Mouse (Mus musculus) adrenal gland, postnatal 14 days (tissue): ENCODE measurements around the gene Atox1. TPM values are rescaled to one million over a fixed set of nuclear protein-coding genes. Genes with fewer than 3 reads are reported as not detected.
"Not testable (repeated sequence)": the region's sequence is repeated elsewhere in the genome, so short reads cannot be mapped to it uniquely, and the experiment has no call there.

Experiments
- DNase-seq: peaks from one replicate; pipeline ENCODE4 v3.0.0; 2021; ENCODE audit warnings: mixed read lengths
- total RNA-seq: library from RNA; stranded (reverse); gene quantifications from 2 replicates; pipeline ENCODE4 v1.2.3, GENCODE M21; 2021

The Atox1 gene
- total RNA-seq, 1 experiment from 2014 or later = 290 TPM

DNA sequence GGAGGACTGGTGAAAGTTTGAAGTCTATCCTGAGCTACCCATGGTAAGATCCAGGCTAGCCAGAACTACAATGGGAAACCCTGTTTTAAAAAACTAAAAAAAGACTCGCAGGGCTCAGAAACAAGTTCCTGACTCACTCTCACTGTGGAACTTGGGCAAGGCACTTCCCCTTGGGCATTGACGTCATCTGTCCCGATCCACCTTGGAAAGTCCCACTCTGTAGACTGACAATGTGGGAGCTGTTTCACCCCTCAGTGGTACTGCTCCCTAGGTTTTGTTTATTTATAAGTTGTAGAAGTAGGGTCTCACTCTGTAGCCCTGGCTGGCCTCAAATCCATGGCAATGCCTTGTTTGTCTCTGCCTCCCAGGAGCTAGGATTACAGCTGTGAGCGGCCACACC lies 7.4 kb downstream of the Atox1 start:
- peak; percentile 67 for DNase-seq

DNA sequence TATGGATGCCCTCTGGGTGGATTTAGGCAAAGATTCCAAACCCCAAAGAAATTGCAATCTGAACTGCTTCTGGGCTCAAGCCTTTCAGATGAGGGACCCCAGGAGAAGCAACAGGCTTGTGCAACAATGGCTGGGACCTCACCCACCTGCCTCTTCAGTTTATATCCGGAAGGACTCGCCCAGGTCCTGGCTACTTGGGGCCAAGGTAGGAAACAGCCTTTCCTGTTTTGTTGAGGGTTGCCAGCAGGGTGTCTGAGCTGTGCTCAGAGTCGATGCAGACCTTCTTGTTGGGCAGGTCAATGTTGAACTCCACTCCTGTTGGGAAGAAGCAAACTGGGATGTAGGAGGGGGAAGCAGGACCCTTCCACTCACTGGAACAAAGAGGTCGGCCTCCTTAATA lies 10.7 kb downstream of the Atox1 start:
- DNase-seq = no peak

DNA sequence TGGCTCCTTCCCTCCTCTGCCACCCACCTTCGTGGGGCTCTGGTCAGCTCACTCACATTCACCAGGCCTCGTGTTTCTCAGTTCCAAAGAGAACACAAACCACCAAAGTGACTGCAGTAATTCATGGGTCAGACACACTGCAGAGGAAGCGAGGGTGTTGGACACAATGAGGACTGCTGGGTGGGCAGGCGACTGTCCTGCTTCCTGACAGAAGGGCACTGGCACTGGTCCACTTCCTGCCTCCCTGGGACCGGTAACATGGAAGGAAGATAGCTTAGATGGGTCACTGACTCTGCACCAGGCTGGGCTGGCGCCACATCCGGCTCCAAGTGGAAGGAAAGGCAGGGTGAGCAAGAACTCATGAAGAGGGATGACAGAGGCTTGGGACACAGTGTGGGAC lies 11.5 kb downstream of the Atox1 start:
- DNase-seq = peak; percentile 53

DNA sequence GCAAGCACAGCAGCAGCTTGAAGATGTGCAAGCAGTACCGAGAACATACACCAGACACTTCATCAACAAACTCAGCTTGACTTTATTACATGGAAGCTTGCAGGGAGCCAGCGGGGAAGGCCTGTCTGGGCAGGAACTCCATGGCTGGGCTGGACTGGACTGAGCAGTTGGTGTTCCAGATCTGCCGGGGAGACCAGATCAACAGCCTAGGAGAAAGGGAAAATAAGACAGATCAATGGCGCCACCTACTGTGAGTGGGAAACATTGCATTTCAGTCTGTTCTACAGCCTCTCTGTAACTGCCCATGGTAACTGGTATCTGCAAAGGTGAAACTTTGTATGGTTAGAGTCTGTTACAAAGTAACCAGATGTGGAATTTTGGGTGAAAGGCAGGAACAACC lies 14.5 kb downstream of the Atox1 start:
- peak; percentile 88 for DNase-seq

DNA sequence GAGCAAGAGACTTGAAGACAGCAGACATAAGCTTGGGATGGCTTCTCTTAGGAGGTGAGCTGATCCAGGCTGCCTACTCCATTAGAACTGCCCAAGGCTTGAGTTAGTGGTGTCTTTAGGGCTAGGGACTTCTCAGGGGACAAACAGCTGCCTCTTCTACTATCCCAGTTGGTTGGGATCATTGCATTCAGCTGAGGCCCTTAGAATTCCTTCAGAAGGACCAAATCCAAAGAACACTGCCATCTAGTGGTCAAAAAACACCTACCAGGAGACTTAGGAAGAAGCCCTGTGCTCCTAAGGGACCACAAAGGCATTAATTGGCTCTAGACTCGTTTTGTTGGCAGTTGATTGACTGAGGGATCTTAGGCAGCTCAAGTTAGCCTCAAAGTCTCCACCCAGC lies 16.3 kb downstream of the Atox1 start:
- peak; percentile 61 for DNase-seq

DNA sequence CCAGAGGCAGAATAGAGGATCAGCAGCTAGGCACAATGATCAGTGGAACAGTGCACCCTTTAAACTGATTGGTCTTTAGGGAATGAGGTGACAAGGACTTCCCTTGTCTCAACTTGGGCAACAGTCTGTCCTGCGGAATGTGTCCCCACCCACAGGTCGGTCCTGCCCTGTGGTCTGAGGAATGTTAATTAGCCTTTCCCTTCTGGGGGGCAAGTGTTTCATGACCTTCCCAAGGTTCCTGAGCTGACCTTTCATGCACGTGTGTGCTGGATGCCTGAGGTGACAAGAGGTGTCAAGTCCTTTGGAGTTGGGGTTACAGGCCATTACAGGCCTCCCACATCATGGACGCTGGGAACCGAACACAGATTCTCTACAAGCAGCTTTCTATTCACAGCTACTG lies 21.3 kb downstream of the Atox1 start:
- no peak for DNase-seq

DNA sequence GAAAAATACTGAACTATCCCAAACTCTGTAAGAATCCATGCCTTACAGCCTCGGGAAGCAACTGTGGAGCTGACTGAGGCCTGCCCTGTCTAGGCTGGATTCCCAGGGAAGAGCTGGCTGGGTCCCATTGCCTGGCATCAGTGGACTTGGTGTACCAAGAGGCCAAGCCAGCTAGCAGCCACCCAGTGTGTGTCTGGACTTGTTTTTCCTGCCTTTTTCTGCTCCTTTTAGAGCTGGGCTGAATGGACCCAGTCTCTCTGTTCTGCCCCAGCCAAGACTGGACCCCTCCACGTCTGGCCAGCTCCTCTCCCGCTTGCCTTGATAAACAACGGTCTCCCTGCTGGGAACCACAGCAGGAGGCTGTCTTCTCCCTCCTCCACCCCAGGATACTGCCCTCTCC lies 23.0 kb downstream of the Atox1 start:
- DNase-seq = no peak

DNA sequence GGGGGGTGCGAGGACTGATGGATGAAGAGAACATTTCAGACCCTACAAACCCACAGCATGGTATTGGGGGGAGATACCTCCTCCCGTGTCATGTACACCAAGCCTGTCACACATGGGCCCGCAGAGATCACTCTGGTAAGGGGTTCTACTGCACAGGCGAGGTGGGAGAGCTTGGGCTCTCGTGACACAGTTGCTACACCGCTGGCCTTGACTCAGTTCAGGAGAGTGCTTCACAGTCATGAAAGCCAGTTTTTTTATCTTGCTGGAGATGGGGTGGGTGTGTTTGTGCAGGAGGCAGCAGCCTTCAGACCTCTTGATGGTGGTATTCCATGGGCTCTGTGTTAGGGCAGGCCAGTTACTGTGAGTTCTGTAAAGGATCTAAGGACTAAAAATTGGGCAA lies 24.9 kb downstream of the Atox1 start:
- no peak for DNase-seq

DNA sequence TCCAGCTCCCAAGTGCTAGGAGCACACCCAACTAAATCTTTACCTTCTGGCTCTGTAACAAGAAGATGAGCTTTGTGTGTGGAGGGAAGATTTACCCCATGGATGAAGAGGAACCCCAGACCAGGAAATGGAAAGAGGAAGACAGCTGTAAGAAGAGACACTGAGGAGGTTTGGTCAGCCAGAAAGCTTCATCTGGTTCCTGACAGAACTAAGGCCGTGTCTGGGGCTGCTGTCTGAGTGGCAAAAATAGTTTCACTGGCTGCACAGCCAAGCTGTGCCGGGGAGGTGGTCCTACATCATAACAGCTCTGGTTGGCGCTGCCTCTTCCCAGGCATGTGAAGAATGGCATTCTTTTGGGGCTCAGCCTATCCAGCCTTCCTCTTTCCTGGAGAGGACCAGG lies 28.1 kb downstream of the Atox1 start:
- DNase-seq = no peak

DNA sequence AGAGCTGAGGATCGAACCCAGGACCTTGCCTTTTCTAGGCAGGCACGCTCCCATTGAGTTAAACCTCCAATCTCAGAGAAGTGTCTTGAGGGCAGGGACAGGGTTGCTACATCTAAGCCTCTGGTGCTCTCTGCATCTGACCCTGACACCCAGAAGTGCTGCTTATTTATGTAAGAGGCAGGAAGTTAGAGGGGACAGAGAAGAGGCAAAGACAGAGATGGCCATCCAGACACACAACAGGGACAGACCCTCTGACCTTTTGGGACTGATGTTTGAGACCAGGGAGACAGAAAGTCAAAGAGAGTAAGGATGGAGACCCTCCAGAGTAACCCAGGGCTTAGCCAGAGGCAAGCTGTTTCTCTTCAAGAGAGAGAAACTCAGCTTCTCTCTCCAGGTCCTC lies 31.1 kb downstream of the Atox1 start:
- no peak for DNase-seq

DNA sequence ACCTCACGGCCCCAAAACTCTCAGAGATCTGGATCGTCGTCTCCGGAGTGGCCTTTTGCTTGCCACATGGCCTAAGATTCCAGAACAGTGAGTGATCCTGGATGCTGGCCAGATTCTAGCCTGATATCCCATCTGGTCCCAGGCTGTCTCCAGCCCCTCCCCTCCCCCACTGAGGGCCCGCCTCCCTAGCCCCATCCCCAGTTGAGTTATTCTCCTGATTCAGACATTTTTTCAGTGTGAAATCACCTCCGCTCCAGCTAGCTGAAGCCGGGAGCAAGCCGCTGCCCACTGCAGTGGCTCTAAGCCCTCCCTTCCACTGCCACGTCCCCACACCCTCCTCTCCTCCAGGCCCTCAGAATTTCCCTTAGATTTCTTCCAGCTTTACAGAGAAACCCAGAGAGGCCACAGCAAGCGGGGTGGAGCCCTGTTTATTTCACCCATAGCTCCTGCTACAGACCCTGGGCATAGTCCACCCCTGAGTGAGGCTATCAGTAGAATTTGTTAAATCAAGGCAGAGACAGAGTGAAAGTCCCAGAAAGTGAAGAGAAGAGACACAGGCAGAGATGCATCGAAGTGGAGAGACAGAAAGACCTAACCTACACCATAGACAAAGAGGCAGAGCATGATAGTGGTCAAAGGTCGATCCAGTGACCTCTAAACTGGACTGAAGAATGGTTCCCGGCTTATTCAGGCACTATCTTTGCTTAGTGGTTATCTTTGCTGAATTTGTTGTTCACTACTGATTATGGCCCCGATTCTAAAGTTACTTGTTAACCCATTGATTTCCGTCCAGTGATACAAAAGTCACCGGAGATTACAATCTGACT lies 32.6 kb downstream of the Atox1 start:
- DNase-seq = peak; percentile 97

DNA sequence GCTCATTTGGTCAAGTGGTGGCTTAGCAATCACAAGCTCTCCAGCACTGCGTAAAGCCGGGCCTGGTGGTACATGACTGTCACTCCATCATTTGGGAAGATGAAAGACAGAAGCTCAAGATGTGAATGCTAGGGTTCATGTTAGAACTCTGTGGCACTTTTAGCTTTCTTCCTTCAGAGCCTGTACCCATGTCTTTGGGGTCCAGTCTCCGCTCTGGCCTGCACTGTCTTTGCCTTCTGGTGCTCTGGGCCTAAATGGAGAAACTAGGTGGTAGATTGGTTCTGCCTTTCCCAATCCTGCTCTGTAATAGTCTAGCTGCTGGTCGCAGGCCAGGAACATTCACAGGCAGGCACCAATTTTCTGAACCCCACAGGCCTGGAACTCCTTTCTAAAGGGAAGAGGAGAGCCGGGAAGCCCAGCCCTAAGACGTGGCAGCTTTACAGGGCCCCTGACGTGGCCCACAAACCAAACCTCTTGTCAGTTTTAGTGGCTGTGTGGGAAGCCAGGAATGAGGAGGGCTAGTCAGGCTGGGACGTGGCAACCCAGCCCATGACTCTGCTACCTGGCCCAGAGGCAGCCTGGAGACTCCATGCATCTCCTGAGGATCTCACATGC lies 36.2 kb downstream of the Atox1 start:
- DNase-seq = peak; percentile 47

DNA sequence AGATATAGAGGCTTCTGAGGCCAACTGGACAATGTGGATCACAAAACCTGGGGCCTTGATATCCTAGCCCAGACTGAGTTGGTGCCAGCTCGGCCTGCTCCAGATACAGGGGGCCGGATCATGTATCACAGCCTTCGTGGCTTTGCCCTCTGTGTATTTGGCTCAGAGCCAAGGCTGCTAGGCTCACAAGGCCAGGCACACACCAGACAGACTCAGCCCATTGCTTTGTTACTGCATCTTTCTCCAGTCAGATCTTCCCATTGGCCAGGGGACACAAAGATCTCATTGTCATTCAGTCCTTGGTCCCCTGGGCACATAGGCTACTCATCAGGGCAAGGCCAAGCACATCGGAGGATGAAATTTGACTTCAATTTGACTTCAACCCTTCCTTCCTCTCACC lies 37.3 kb downstream of the Atox1 start:
- peak; percentile 89 for DNase-seq

DNA sequence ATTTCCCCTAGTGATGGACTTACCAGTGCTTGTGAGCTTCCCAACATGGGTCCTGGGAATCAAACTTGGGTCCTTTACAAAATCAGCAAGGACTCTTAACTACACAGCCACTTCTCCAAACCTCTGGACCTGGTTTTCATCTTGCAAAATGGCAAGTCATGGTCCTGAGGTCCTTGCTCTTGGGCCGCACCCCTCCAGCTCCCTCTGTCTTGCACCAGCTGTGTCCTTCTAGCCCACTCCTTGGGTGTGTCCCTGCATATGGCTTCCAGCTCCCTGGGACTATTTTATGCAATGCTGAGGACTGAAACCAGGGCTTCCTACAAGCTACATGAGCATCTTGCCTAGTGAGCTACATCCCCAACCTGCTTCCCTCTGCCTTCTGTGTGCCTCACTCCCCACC lies 38.1 kb downstream of the Atox1 start, which contains the start of gene Sparc:
Sparc (minus strand) TSS at position 206 of the 400 bp plus-strand sequence.
- DNase-seq = no peak

DNA sequence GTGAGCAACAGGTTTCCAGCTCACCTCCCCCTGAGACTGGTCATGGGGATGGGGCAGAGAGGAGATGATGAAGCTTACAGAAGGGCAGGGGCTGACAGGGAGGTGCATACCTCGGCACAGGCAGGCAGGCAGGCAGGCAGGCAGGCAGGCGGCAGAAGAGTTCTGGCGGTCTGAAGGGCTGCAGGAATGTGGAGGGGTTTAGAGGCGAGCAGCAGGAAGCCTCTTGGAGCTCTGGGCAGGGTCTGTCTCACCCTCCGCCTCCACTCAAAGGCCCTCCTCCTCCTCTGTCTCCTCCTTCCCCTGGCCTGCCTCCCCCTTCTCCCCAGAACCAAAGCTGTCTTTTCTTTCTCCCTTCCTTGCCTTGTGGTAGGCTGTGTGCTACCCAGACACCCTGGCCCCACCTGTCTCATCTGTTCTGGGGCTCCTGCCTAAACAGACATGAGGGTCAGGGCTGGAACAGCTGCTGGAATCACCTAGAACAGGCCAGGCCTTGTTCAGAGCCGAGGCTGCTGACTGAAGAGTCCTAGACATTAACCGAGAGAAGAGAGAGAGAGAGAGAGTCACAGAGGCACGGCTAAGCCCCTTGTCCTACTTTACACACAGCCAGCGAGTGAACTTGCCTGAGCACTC lies 41.2 kb downstream of the Atox1 start:
- peak; percentile 84 for DNase-seq

DNA sequence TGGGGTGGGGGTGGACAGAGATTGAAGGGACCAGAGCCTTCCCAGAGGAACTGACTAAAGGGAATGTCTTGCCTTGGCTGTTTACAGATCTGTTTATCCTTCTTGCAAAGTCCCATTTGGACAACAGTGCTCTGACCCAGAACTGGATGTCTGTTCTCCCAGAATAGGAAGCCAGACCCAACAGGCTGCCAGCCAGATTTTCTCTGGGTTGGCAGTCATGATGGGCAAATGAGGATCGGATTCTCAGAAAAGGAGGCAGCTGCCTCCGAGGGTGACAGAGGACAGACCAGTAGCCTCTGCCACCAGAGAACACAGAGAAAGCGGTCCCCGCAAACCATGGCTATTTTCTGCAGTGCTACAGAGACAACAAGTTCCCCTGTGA lies 41.8 kb downstream of the Atox1 start:
- DNase-seq = peak; percentile 61

DNA sequence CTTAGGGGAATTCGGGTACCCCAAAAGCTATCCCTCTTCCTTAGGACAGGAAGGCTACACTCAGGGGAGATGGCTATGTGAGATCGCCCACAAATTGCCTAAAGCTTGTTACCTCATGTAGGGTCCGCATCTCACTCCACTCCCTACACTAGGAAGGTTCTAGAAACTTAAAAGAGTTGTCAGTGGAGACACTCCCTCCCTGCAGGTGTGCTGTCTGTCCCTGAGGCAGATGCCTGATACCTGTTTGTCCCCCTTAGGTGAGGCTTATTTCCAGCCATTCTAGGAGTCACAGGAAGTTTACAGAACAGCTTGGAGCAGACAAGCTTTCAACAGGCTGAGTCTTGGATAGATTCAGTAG lies 42.4 kb downstream of the Atox1 start:
- DNase-seq = no peak

DNA sequence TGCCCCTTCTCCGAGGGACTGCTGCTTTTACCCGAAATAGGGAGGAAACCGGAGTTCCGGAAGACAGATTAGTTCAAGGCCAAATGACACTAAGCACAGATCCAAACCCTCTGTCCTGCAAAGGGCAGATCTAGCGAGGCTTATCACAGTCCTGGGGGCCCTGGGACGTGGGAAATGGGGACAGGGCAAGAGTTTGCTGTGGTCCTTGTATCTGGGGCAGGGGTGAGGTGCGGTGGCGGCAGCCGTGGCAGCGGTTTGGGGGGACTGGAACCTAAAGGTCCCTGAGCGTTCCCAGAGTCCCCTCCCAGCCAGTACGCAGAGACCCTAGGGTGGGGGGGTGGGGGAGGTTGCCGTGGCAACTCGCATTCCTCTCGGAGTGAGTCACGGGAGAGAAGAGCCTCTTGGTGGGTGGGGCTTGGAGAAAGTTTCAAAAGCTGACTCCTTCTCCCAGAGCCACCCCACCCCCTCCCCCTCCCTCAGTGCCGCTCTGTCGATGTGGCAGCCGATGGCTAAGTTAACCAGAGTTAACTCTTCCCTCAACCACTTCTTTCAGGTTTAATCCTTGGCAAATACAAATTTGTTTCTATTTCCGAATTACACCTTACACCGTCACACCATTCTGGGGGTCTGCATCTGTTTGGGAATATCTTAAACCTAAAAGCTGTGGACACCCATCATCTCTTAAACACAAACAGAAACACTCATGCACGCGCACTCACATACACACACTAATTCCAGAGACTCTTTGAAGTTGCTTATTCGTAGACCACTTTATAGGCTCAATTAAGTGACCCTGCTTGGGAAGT lies 42.9 kb downstream of the Atox1 start:
- peak; percentile 83 for DNase-seq

DNA sequence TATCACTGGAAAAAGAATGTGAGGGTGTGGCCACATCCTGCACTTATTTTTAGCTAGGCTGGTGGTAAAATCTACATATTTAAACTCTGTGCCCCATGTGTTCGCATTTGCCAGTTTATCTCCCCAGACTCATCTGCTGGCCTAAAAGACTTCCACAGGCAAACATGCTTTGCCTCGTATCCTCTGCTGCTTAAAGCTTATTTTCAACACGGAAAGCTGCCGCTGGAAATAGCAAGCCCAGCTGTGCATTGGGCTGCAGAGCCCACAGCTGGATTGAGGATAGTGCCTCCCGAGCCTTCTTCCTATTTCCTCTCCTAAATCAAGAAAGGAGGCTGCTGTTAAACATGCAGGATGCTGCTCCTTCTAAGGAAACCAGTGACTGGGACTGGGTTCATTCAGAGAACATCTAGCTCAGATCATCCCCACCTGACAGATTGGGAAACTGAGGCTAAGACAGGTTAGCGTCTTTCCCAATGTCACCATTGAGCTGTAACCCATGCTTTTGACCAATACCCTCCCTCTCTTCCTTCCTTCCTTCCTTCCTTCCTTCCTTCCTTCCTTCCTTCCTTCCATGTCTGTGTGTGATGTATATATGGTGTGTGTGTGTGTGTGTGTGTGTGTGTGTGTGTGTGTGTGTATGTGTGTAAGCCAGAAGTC lies 44.3 kb downstream of the Atox1 start:
- DNase-seq = no peak

DNA sequence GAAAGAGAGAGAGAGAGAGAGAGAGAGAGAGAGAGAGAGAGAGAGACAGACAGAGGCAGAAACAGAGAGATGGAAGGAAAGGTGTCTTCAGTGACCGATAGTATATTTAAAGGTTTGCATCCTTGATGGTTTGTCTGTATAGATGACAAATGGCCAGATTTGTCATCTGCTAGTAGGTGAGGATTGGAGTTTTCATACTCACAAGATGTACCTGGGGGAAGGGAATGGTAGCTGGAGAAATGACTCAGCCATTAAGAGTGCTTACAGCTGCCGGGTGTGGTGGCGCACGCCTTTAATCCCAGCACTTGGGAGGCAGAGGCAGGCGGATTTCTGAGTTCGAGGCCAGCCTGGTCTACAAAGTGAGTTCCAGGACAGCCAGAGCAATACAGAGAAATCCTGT lies 45.3 kb downstream of the Atox1 start:
- not testable (repeated sequence) for DNase-seq

DNA sequence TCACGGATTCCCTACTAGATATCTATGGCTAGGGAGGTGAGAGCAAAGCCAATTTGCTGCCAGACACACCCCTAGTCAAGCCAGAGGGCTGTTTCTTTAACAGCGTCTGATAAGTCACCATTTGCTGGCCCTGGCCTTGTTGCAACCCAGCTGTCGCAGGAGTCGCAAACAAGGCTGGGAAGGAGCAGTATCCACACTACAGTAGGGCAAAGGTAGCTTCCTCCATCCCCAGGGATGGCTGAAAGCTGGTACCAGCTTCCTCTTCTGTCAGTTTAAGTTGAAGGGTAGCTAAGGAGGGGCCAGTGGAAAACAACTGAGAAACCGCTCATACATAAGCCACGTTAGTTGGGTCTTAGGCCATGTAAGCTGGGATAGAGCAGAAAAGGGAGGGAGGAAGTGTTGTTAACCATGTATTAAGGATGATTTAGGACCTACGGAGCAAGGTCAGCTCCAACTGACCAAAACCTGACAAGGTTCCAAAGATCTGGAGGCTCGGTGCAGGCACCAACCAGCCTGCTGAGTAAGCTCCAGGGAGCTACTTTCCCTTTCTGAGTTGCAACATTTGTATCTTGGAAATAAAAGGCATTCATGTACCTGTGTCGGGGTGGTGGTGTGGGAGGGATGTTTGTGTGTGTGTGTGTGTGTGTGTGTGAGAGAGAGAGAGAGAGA lies 45.9 kb downstream of the Atox1 start:
- peak; percentile 78 for DNase-seq

DNA sequence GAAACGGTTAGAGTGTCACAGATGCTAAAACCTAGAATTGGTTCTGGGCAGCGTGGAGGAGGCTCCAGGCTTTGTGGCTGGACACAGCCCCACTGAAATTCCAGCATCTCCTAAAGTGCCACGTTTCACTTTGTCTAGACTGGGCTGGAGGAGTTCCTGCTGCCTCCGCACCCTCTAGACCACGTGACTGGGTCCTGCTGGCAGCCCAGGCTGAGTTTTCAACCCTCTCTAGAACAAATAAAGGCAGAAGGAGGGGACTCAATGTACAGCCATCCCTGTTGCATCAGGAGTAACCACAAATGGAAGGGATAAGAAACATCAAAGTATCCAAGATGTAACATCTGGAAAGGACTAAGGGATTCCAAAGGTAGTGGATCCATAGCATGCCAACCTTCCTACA lies 46.7 kb downstream of the Atox1 start:
- DNase-seq = no peak
